Mouse (Mus musculus) liver (tissue): ENCODE data around the gene Ankzf1.
A peak's percentile ranks its signal among the peaks of the same experiment; 100 is the strongest.

Experiments used
- DNase-seq: peaks from one replicate; pipeline ENCODE4 v3.0.0-alpha.2; 2020; ENCODE audit warnings: mixed read lengths

Ankzf1 gene

GRCm38 (mm10) chr1:75190577-75190976 is 1.4 kb upstream of the Ankzf1 start:
- DNase-seq: no peak

- no peak for DNase-seq
Observed at GRCm38 (mm10) chr1:75191258-75191621, 711 bp upstream of the Ankzf1 start.

- peak; percentile 69 for DNase-seq
Observed at GRCm38 (mm10) chr1:75192452-75192851, 501 bp downstream of the Ankzf1 start.

GRCm38 (mm10) chr1:75201236-75201635 is 9.3 kb downstream of the Ankzf1 start:
- DNase-seq: no peak

GRCm38 (mm10) chr1:75208967-75209678 is 17.2 kb downstream of the Ankzf1 start:
- peak; percentile 42 for DNase-seq

GRCm38 (mm10) chr1:75210136-75211087 is 18.5 kb downstream of the Ankzf1 start, which contains the start of the genes Glb1l and Stk16:
TSS of gene Glb1l (minus strand) at chr1:75210813.
TSS of gene Stk16 (plus strand) at chr1:75210838.
- peak; percentile 94 for DNase-seq

- DNase-seq: no peak
Observed at GRCm38 (mm10) chr1:75211141-75211708, 19.3 kb downstream of the Ankzf1 start.

GRCm38 (mm10) chr1:75212542-75212941 is 20.6 kb downstream of the Ankzf1 start:
- DNase-seq: peak; percentile 48

GRCm38 (mm10) chr1:75213096-75213495 is 21.1 kb downstream of the Ankzf1 start:
- DNase-seq: peak; percentile 77

GRCm38 (mm10) chr1:75214442-75214841 is 22.5 kb downstream of the Ankzf1 start:
- peak; percentile 16 for DNase-seq

- DNase-seq: peak; percentile 24
Observed at GRCm38 (mm10) chr1:75214886-75215285, 22.9 kb downstream of the Ankzf1 start.

- DNase-seq: no peak
Observed at GRCm38 (mm10) chr1:75215785-75216184, 23.8 kb downstream of the Ankzf1 start.

- peak; percentile 80 for DNase-seq
Observed at GRCm38 (mm10) chr1:75216797-75217585, 25.0 kb downstream of the Ankzf1 start.

- no peak for DNase-seq
Observed at GRCm38 (mm10) chr1:75217893-75218226, 25.9 kb downstream of the Ankzf1 start.

- DNase-seq: peak; percentile 87
Observed at GRCm38 (mm10) chr1:75218227-75219001, 26.5 kb downstream of the Ankzf1 start.

- DNase-seq: peak; percentile 97
Observed at GRCm38 (mm10) chr1:75219078-75219477, 27.1 kb downstream of the Ankzf1 start.

- DNase-seq: peak; percentile 51
Observed at GRCm38 (mm10) chr1:75219531-75219930, 27.6 kb downstream of the Ankzf1 start, which contains the start of gene Tuba4a. TSS of gene Tuba4a (minus strand) at chr1:75219865.

- no peak for DNase-seq
Observed at GRCm38 (mm10) chr1:75221538-75221937, 29.6 kb downstream of the Ankzf1 start.

GRCm38 (mm10) chr1:75222926-75223325 is 31.0 kb downstream of the Ankzf1 start:
- no peak for DNase-seq

GRCm38 (mm10) chr1:75223532-75223931 is 31.6 kb downstream of the Ankzf1 start:
- DNase-seq: no peak

GRCm38 (mm10) chr1:75225473-75225872 is 33.5 kb downstream of the Ankzf1 start:
- no peak for DNase-seq

GRCm38 (mm10) chr1:75226138-75226537 is 34.2 kb downstream of the Ankzf1 start:
- DNase-seq: no peak
